Mouse (Mus musculus) liver, adult 2 months (tissue): Measurements from ENCODE around the gene Vangl1. TPM values are rescaled to one million over a fixed set of nuclear protein-coding genes. Genes with fewer than 3 reads are reported as not detected.

Source experiments
- DNase-seq: peaks from one replicate; pipeline ENCODE4 v3.0.0-alpha.2; 2011; ENCODE audit warnings: low read depth, low spot score; ENCODE audit errors: extremely low read depth
- H3K27ac ChIP-seq: fragments of 200-500 bp; replicated peaks from 2 replicates; pipeline ENCODE4 v1.5.1; 2012; ENCODE audit warnings: low read depth, mild to moderate bottlenecking, control low read depth, inconsistent platforms, low read length; ENCODE audit not compliant: insufficient read depth
- H3K27me3 ChIP-seq: fragments of 200-500 bp; 2 replicates; pipeline ENCODE4 v1.6.1; 2012; ENCODE audit warnings: mild to moderate bottlenecking, moderate library complexity, low read length, inconsistent platforms; ENCODE audit not compliant: control insufficient read depth, insufficient read depth
- H3K36me3 ChIP-seq: fragments of 200-500 bp; 2 replicates; pipeline ENCODE4 v1.6.1; 2012; ENCODE audit warnings: low read length, inconsistent platforms; ENCODE audit not compliant: control insufficient read depth, insufficient read depth
- H3K4me1 ChIP-seq: fragments of 200-500 bp; 2 replicates; pipeline ENCODE4 v1.6.1; 2011; ENCODE audit warnings: low read length; ENCODE audit not compliant: control insufficient read depth, insufficient read depth
- H3K4me3 ChIP-seq: fragments of 200-500 bp; 2 replicates; pipeline ENCODE4 v1.5.1; 2011; ENCODE audit warnings: low read depth, mild to moderate bottlenecking, control low read depth, low read length, moderate library complexity; ENCODE audit not compliant: insufficient read depth
- H3K79me2 ChIP-seq: fragments of 200-500 bp; 2 replicates; pipeline ENCODE4 v1.6.1; 2012; ENCODE audit warnings: inconsistent platforms, mild to moderate bottlenecking, low read length, moderate library complexity; ENCODE audit not compliant: control insufficient read depth, insufficient read depth
- H3K9ac ChIP-seq: fragments of 200-500 bp; 2 replicates; pipeline ENCODE4 v1.6.1; 2012; ENCODE audit warnings: low read depth, mild to moderate bottlenecking, control low read depth, inconsistent platforms, low read length
- CTCF ChIP-seq: fragments of 200-500 bp; IDR thresholded peaks from 2 replicates; pipeline ENCODE4 v1.5.1; 2011; ENCODE audit warnings: low read depth, low read length, control low read depth
- POLR2A ChIP-seq: fragments of 200-500 bp; IDR thresholded peaks from 2 replicates; pipeline ENCODE4 v1.6.1; 2011; ENCODE audit warnings: low read length, control low read depth; ENCODE audit not compliant: insufficient read depth; ENCODE audit errors: extremely low read depth
- WGBS: fragments of 180-500 bp; shearing (Covaris S2); methylation state at CpG from one replicate; pipeline ENCODE4 v1.1.7; 2018; 5-methylcytosine and 5-hydroxymethylcytosine counted together
- polyA plus RNA-seq: library from polyadenylated mRNA; depleted of rRNA; stranded (reverse); fragments of >200 nt; gene quantifications from 2 replicates; pipeline ENCODE4 v1.2.3, GENCODE M21; 2012
- total RNA-seq: library from RNA; depleted of rRNA; stranded (reverse); fragments of >200 nt; gene quantifications from 2 replicates; pipeline ENCODE4 v1.2.3, GENCODE M21; 2014

The Vangl1 gene
- total and polyA plus RNA-seq, 2 experiments, result 3.6 to 7.8 TPM

GRCm38 (mm10) chr3:102127114-102127513 is 77.4 kb downstream of the Vangl1 start:
- 51% methylated on average over 2 of the region's 2 CpGs for WGBS
- TF ChIP-seq POLR2A, result no peak
- no peak for TF ChIP-seq CTCF
- no peak for DNase-seq

DNA sequence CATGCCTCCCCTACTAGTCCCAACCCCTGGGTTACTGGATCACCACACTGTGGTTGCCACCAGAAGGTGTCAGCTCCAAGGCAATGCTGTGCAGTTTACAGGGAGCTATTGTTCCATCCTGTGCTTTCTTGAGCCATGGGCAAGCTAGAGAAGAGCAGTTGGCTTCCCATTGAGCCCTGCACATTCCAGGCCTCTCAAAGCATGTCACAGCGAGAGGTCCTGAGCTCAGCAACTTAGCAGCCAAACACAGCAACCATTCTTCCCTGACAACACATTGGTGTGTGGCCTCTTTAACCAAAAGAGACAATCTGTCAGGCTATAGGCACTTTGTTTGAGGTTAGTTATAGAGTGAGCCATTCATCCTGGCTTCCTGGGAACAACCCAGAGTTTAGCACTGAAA is 78.9 kb downstream of the Vangl1 start:
- Histone ChIP-seq H3K9ac (no peak overlapping the region), H3K27ac (no peak overlapping the region), H3K27me3 (no peaks in the 10 kb centered on the region), H3K79me2 (no peaks in the 10 kb centered on the region), H3K36me3 (no peaks in the 10 kb centered on the region), H3K4me3 (no peak overlapping the region), H3K4me1 (no peaks in the 10 kb centered on the region)
- DNase-seq, result no peak
- WGBS, result 91% methylated on average over 1 of the region's 1 CpGs
- TF ChIP-seq POLR2A, result no peak
- no peak for TF ChIP-seq CTCF

More at GRCm38 (mm10) chr3:102127114-102127513, 77.4 kb downstream of the Vangl1 start:
- no peaks in the 10 kb centered on the region for H3K79me2 ChIP-seq
- H3K36me3 ChIP-seq, result no peaks in the 10 kb centered on the region
- no peak overlapping the region for H3K27ac ChIP-seq
- H3K27me3 ChIP-seq, result no peaks in the 10 kb centered on the region
- H3K9ac ChIP-seq, result no peak overlapping the region
- no peak overlapping the region for H3K4me3 ChIP-seq
- H3K4me1 ChIP-seq, result no peaks in the 10 kb centered on the region

DNA sequence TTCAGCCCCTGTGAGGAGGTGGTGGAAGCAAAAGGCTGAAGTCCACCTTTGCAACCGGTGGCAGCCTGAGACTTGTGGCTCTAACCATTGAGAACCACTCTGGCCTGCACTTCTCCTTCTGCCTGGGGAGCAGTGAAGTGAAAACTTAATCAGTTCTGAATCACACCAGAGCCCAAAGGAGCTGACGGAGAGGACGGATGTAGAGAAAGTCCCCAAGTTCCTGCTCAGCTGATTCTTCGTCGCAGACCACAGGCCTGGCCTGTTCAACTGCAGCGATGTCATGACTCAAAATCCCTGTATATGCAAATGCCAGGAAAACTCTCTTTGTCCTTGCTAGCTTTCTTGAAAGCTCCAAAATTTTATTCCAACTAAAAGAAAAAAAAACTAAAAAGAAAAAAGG is 80.8 kb downstream of the Vangl1 start:
- no peaks in the 10 kb centered on the region for H3K79me2 ChIP-seq
- DNase-seq, result no peak
- no peaks in the 10 kb centered on the region for H3K27me3 ChIP-seq
- H3K27ac ChIP-seq, result no peak overlapping the region
- no peak overlapping the region for H3K4me3 ChIP-seq
- TF ChIP-seq POLR2A (no peak), CTCF (no peak)
- H3K36me3 ChIP-seq, result no peaks in the 10 kb centered on the region
- H3K9ac ChIP-seq, result no peak overlapping the region
- H3K4me1 ChIP-seq, result no peaks in the 10 kb centered on the region
- WGBS, result 84% methylated on average over 6 of the region's 6 CpGs

GRCm38 (mm10) chr3:102122046-102122445 is 82.4 kb downstream of the Vangl1 start:
- no peaks in the 10 kb centered on the region for H3K27me3 ChIP-seq
- no peak overlapping the region for H3K27ac ChIP-seq
- WGBS, result 86% methylated on average over 7 of the region's 7 CpGs
- H3K4me1 ChIP-seq, result no peaks in the 10 kb centered on the region
- H3K9ac ChIP-seq, result no peak overlapping the region
- DNase-seq, result no peak
- TF ChIP-seq CTCF (0 out of 2 replicates have a peak, but pooled peaks have one; percentile 15), POLR2A (no peak)
- no peaks in the 10 kb centered on the region for H3K36me3 ChIP-seq
- H3K79me2 ChIP-seq, result no peaks in the 10 kb centered on the region
- no peak overlapping the region for H3K4me3 ChIP-seq

DNA sequence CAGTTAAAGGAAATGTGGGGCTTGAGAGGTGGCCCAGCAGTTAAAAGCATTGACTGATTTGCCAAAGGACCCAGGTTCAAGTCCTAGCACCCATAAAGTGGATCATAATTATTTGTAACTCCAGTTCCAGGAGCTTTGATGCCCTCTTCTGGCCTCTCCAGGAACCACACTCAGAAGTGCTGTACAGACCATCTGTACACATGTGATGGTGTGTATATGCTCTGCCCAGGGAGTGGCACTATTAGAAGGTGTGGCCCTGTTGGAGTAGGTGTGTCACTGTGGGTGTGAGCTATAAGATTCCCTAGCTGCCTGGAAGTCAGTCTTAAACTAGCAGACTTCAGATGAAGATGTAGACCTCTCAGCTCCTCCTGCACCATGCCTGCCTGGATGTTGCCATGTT is 83.5 kb downstream of the Vangl1 start:
- H3K27ac ChIP-seq, result no peak overlapping the region
- no peaks in the 10 kb centered on the region for H3K27me3 ChIP-seq
- DNase-seq, result no peak
- TF ChIP-seq POLR2A (no peak), CTCF (no peak)
- no peaks in the 10 kb centered on the region for H3K4me1 ChIP-seq
- no peaks in the 10 kb centered on the region for H3K79me2 ChIP-seq
- H3K4me3 ChIP-seq, result no peak overlapping the region
- H3K36me3 ChIP-seq, result no peaks in the 10 kb centered on the region
- H3K9ac ChIP-seq, result no peak overlapping the region

GRCm38 (mm10) chr3:102111979-102112599 is 92.4 kb downstream of the Vangl1 start:
- Histone ChIP-seq H3K27ac (no peak overlapping the region), H3K79me2 (no peaks in the 10 kb centered on the region), H3K27me3 (no peaks in the 10 kb centered on the region; the same call in 1 of the 2 replicates), H3K4me1 (no peaks in the 10 kb centered on the region), H3K36me3 (no peaks in the 10 kb centered on the region), H3K9ac (no peak overlapping the region), H3K4me3 (no peak overlapping the region)
- DNase-seq, result no peak
- no peak for TF ChIP-seq POLR2A
- no peak for TF ChIP-seq CTCF
- WGBS, result 88% methylated on average over 7 of the region's 7 CpGs
